Mouse (Mus musculus): ENCODE data around the gene Pinlyp. TPM values are rescaled to one million over a fixed set of nuclear protein-coding genes. Genes with fewer than 3 reads are reported as not detected.
A peak's percentile ranks its signal among the peaks of the same experiment; 100 is the strongest.

The Pinlyp gene
- polyA plus RNA-seq, 1 experiment: not detected

- TF ChIP-seq CTCF (conservative IDR thresholded peaks at IDR 0.05; ENCODE audit: insufficient read depth, insufficient read length, low read depth, low read length): no peak
- no peak for TF ChIP-seq POLR2A (IDR thresholded peaks at IDR 0.05; ENCODE audit: low read depth, low read length)
- no peak for DNase-seq
- WGBS: 68% methylated on average over 8 of the region's 8 CpGs
Measured at GRCm38 (mm10) chr7:24563191-24563836, 17.4 kb upstream of the Pinlyp start.

DNA sequence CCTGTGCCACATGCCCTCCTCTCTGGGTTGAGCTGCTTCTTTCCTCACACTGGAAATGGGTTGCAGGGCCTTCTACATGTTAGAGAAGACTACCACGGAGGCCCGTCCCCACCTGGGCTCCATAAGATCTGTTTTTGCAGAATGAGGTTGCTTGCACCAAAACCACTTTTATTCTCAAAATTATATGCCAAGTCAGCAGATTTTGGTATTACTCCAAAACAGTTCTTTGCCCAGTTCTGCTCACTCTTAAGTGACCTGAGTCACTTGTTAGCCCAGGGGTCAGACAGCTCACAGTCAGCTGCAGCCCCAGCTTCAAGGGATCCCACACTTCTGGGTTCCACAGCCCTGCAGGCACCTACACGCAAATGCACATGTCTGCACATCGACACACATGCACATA is 15.5 kb upstream of the Pinlyp start:
- no peak for DNase-seq
- H3K4me1 ChIP-seq (ENCODE audit: control insufficient read depth, insufficient read depth, low read length): no peaks in the 10 kb centered on the region
- H3K4me3 ChIP-seq (ENCODE audit: insufficient read depth, low read depth, low read length): no peak overlapping the region
- no peaks in the 10 kb centered on the region for H3K27me3 ChIP-seq (replicated peaks; ENCODE audit: control insufficient read depth, insufficient read depth, low read length)
- TF ChIP-seq POLR2A (IDR thresholded peaks at IDR 0.05; ENCODE audit: low read depth, low read length) (no peak), CTCF (conservative IDR thresholded peaks at IDR 0.05; ENCODE audit: insufficient read depth, insufficient read length, low read depth, low read length) (no peak)
- WGBS: 76% methylated on average over 4 of the region's 4 CpGs
- no peaks in the 10 kb centered on the region for H3K36me3 ChIP-seq (ENCODE audit: control insufficient read depth, insufficient read depth, low read length)
- H3K27ac ChIP-seq (ENCODE audit: insufficient read depth, low read depth, low read length): no peak overlapping the region

More at GRCm38 (mm10) chr7:24563191-24563836, 17.4 kb upstream of the Pinlyp start:
- no peak overlapping the region for H3K27ac ChIP-seq (ENCODE audit: insufficient read depth, low read depth, low read length)
- H3K27me3 ChIP-seq (replicated peaks; ENCODE audit: control insufficient read depth, insufficient read depth, low read length): no peaks in the 10 kb centered on the region
- no peak overlapping the region for H3K4me3 ChIP-seq (ENCODE audit: insufficient read depth, low read depth, low read length)
- H3K36me3 ChIP-seq (ENCODE audit: control insufficient read depth, insufficient read depth, low read length): no peaks in the 10 kb centered on the region
- no peaks in the 10 kb centered on the region for H3K4me1 ChIP-seq (ENCODE audit: control insufficient read depth, insufficient read depth, low read length)

DNA sequence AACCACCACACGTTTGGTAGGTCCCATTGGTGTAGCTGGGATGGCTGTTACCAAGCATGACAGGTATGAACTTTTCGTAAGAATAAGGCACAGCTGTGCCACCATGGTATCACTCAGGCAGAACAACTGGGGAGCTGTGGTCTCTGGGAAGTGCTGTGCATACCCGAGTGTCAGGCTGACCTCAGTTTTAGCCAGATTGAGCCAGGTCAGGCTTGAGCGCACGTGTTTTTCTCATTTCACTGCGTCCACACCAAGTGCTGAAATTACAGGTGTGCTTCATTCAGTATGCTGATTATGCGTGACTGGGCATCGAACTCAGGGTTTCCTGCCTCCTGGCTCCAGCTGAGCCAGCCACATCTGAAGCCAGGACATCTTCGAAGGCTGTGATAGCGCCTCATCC is 9.9 kb upstream of the Pinlyp start:
- WGBS: 49% methylated on average over 10 of the region's 10 CpGs
- no peak overlapping the region for H3K4me3 ChIP-seq (ENCODE audit: insufficient read depth, low read depth, low read length)
- no peaks in the 10 kb centered on the region for H3K27me3 ChIP-seq (replicated peaks; ENCODE audit: control insufficient read depth, insufficient read depth, low read length)
- no peaks in the 10 kb centered on the region for H3K36me3 ChIP-seq (ENCODE audit: control insufficient read depth, insufficient read depth, low read length)
- TF ChIP-seq POLR2A (IDR thresholded peaks at IDR 0.05; ENCODE audit: low read depth, low read length): no peak
- no peak for TF ChIP-seq CTCF (conservative IDR thresholded peaks at IDR 0.05; ENCODE audit: insufficient read depth, insufficient read length, low read depth, low read length)
- DNase-seq: peak; percentile 58
- H3K4me1 ChIP-seq (ENCODE audit: control insufficient read depth, insufficient read depth, low read length): peaks cover 7% of the 10 kb centered on the region; the same call in 1 of the 2 replicates
- H3K27ac ChIP-seq (ENCODE audit: insufficient read depth, low read depth, low read length): no peak overlapping the region

DNA sequence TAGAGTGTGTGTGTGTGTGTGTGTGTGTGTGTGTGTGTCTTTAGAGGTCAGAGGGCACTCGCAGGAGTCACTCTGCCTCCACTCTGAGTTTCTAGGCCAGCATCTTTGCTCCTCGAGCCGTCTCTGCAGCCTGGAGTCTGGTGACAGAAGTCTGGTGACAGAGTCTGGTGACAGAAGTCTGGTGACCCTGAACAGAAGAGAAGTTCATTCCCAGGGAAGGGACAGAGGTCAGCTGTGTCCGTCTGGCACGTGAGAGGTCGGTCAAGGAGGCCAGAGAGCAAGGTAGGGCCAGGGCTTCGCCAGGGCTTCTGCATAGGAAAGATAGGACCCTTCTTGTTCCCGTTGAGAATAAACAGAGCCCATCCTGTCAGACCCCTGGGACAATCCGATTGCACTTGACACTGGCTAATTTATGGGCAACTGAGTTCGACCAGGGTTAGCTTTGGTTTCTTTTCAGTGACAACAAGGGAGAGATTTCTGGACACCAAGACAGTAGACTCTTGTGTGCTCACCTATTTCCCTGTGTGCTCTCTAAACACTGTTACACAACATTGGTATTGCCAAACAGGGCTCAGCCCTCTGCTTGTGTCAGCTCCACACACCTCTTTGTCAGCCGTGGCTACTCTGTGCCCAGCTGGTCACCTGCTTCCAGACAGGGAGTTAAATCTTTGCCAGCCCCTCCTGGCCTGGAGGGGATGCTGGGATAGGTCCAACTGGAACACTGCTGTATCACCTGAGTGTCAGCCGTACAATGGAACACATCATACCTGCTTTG is 6.3 kb upstream of the Pinlyp start:
- no peak overlapping the region for H3K27ac ChIP-seq (ENCODE audit: insufficient read depth, low read depth, low read length)
- no peak overlapping the region for H3K4me3 ChIP-seq (ENCODE audit: insufficient read depth, low read depth, low read length)
- peaks cover 13% of the 10 kb centered on the region for H3K4me1 ChIP-seq (ENCODE audit: control insufficient read depth, insufficient read depth, low read length)
- 51% methylated on average over 12 of the region's 12 CpGs for WGBS
- peak; percentile 42 for DNase-seq
- no peak for TF ChIP-seq POLR2A (IDR thresholded peaks at IDR 0.05; ENCODE audit: low read depth, low read length)
- TF ChIP-seq CTCF (conservative IDR thresholded peaks at IDR 0.05; ENCODE audit: insufficient read depth, insufficient read length, low read depth, low read length): no peak
- H3K36me3 ChIP-seq (ENCODE audit: control insufficient read depth, insufficient read depth, low read length): no peaks in the 10 kb centered on the region
- H3K27me3 ChIP-seq (replicated peaks; ENCODE audit: control insufficient read depth, insufficient read depth, low read length): no peaks in the 10 kb centered on the region

DNA sequence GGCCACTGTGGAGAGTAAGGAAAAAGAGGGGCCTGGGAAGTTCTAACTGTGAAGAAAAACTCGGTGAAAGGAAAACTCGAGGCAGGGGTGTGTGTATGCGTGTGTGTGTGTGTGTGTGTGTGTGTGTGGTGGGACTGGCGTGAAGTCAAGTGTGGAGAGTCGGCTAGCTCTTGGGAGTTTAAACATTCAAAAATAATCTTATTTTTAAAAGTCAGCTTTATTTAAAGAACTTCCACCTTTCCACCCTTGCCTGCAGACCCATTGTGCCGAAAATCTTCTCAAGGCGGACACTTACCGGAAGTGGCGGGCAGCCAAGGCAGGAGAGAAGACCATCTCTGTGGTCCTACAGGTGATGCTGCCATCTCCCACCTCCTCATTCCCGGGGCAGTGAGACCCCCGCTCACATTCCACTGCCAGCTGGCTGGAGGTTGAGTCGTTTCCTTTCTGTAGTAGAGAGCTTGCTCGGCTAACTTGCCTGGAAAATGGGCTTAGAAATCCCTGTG is 1.7 kb upstream of the Pinlyp start:
- TF ChIP-seq CTCF (conservative IDR thresholded peaks at IDR 0.05; ENCODE audit: insufficient read depth, insufficient read length, low read depth, low read length) (no peak), POLR2A (IDR thresholded peaks at IDR 0.05; ENCODE audit: low read depth, low read length) (no peak)
- peaks cover 18% of the 10 kb centered on the region for H3K4me1 ChIP-seq (ENCODE audit: control insufficient read depth, insufficient read depth, low read length)
- no peaks in the 10 kb centered on the region for H3K36me3 ChIP-seq (ENCODE audit: control insufficient read depth, insufficient read depth, low read length)
- 11% methylated on average over 13 of the region's 13 CpGs for WGBS
- H3K27me3 ChIP-seq (replicated peaks; ENCODE audit: control insufficient read depth, insufficient read depth, low read length): no peaks in the 10 kb centered on the region
- H3K4me3 ChIP-seq (ENCODE audit: insufficient read depth, low read depth, low read length): peak overlapping the region; percentile 78
- no peak for DNase-seq
- H3K27ac ChIP-seq (ENCODE audit: insufficient read depth, low read depth, low read length): no peak overlapping the region

GRCm38 (mm10) chr7:24546634-24547389 is 894 bp upstream of the Pinlyp start:
- WGBS: under 1% methylated on average over 57 of the region's 57 CpGs
- Histone ChIP-seq H3K36me3 (ENCODE audit: control insufficient read depth, insufficient read depth, low read length) (no peaks in the 10 kb centered on the region), H3K4me3 (ENCODE audit: insufficient read depth, low read depth, low read length) (peak overlapping the region; percentile 78), H3K4me1 (ENCODE audit: control insufficient read depth, insufficient read depth, low read length) (peaks cover 11% of the 10 kb centered on the region), H3K27ac (ENCODE audit: insufficient read depth, low read depth, low read length) (peak overlapping the region; percentile 72), H3K27me3 (replicated peaks; ENCODE audit: control insufficient read depth, insufficient read depth, low read length) (no peaks in the 10 kb centered on the region)
- TF ChIP-seq CTCF (conservative IDR thresholded peaks at IDR 0.05; ENCODE audit: insufficient read depth, insufficient read length, low read depth, low read length) (no peak), POLR2A (IDR thresholded peaks at IDR 0.05; ENCODE audit: low read depth, low read length) (no peak)
- DNase-seq: peak; percentile 100

Measured in kidney, adult 2 months (tissue).